Comparison of ENCODE assay signal across 24 mouse cellular contexts in genomic region chr4:149215397-149215796, GRCm38 (mm10). TPM values are rescaled to one million over a fixed set of nuclear protein-coding genes. Genes with fewer than 3 reads are reported as not detected.
DNase-seq lines count a peak whose midpoint lies in the region; ATAC-seq and TF ChIP-seq lines count a peak whose summit lies in the region.
"Had no signal": no experiment of that assay in that cellular context is flagged by ENCODE, and none has a peak within 500 bp of the region (broad histone marks: within the 10 kb centered on the region; RNA-seq: fewer than 3 reads in every experiment).

No protein-coding gene starts in this region.

- no peaks in the 10 kb centered on the region for H3K9me3 ChIP-seq in limb, embryonic 15.5 days
- H3K9me3 ChIP-seq in limb, embryonic 10.5 days (replicated peaks) = no peaks in the 10 kb centered on the region
- H3K9me3 ChIP-seq in intestine, embryonic 15.5 days = no peaks in the 10 kb centered on the region
- H3K9me3 ChIP-seq in stomach, postnatal 0 days (ENCODE audit: control insufficient read depth, low read length) = no peaks in the 10 kb centered on the region
- H3K9me3 ChIP-seq: embryonic facial prominence, embryonic 13.5 days; heart, embryonic 10.5 days; hindbrain, embryonic 15.5 days; liver, embryonic 12.5 days had no signal

- WGBS in limb, embryonic 15.5 days = 11% methylated on average over 2 of the region's 2 CpGs
- WGBS in limb, embryonic 10.5 days = 18% methylated on average over 2 of the region's 2 CpGs
- WGBS in intestine, embryonic 15.5 days = 25% methylated on average over 2 of the region's 2 CpGs
- WGBS in stomach, postnatal 0 days = 23% methylated on average over 2 of the region's 2 CpGs

- DNase-seq in adrenal gland, adult 8-10 months = peak; percentile 14
- DNase-seq in adrenal gland, postnatal 10 days = no peak
- DNase-seq in limb, embryonic 10.5 days (ENCODE audit: low spot score) = no peak
- no peak for DNase-seq in stomach, postnatal 0 days (ENCODE audit: low spot score)
- DNase-seq in layer of hippocampus, adult 9-10 months (ENCODE audit: low spot score) = no peak
- no peak for DNase-seq in gastrocnemius, adult 8-10 months (ENCODE audit: low spot score in 2 of 2)
- DNase-seq: cerebellum, adult 18-20 months; cerebellum, postnatal 25 days; forebrain, postnatal 0 days; heart, postnatal 4 days; kidney, adult 18-20 months; kidney, postnatal 4 days; lung, adult 18-20 months; lung, postnatal 10 days; right cerebral cortex, adult 18-20 months had no signal

- H3K4me1 ChIP-seq in limb, embryonic 15.5 days = no peaks in the 10 kb centered on the region; the same call in 1 of the 2 replicates
- peaks cover 10% of the 10 kb centered on the region for H3K4me1 ChIP-seq in limb, embryonic 10.5 days
- H3K4me1 ChIP-seq in intestine, embryonic 15.5 days (replicated peaks) = peaks cover 12% of the 10 kb centered on the region; the same call in 1 of the 2 replicates
- no peaks in the 10 kb centered on the region for H3K4me1 ChIP-seq in stomach, postnatal 0 days (replicated peaks; ENCODE audit: control insufficient read depth, insufficient read depth)
- H3K4me1 ChIP-seq: heart, embryonic 10.5 days; limb, embryonic 12.5 days; liver, embryonic 12.5 days had no signal

- peaks cover 59% of the 10 kb centered on the region for H3K36me3 ChIP-seq in limb, embryonic 15.5 days
- peaks cover 65% of the 10 kb centered on the region for H3K36me3 ChIP-seq in limb, embryonic 10.5 days
- peaks cover 14% of the 10 kb centered on the region for H3K36me3 ChIP-seq in intestine, embryonic 15.5 days
- H3K36me3 ChIP-seq in stomach, postnatal 0 days (ENCODE audit: control insufficient read depth, insufficient read depth, low read length) = peaks cover 23% of the 10 kb centered on the region

- H3K27ac ChIP-seq in limb, embryonic 15.5 days = 0 out of 2 replicates have a peak overlapping the region, but pooled peaks have one; percentile 24
- H3K27ac ChIP-seq in limb, embryonic 10.5 days = no peak overlapping the region
- H3K27ac ChIP-seq in intestine, embryonic 15.5 days = 0 out of 2 replicates have a peak overlapping the region, but pooled peaks have one; percentile 18
- peak overlapping the region; percentile 61 for H3K27ac ChIP-seq in stomach, postnatal 0 days (replicated peaks)
- H3K27ac ChIP-seq: heart, embryonic 10.5 days; hindbrain, embryonic 15.5 days; limb, embryonic 12.5 days; liver, embryonic 12.5 days; midbrain, embryonic 10.5 days had no signal

- H3K27me3 ChIP-seq in limb, embryonic 15.5 days = no peaks in the 10 kb centered on the region
- H3K27me3 ChIP-seq in limb, embryonic 10.5 days (ENCODE audit: low read depth, poor library complexity, severe bottlenecking) = no peaks in the 10 kb centered on the region
- no peaks in the 10 kb centered on the region for H3K27me3 ChIP-seq in intestine, embryonic 15.5 days (replicated peaks)
- H3K27me3 ChIP-seq in stomach, postnatal 0 days (ENCODE audit: control insufficient read depth, insufficient read depth, low read length) = no peaks in the 10 kb centered on the region
- H3K27me3 ChIP-seq: embryonic facial prominence, embryonic 13.5 days; hindbrain, embryonic 15.5 days; limb, embryonic 12.5 days; liver, embryonic 12.5 days had no signal

- no peak for TF ChIP-seq EP300 in stomach, postnatal 0 days (optimal IDR thresholded peaks at IDR 0.05)

- H3K4me2 ChIP-seq in limb, embryonic 15.5 days = no peak overlapping the region
- no peak overlapping the region for H3K4me2 ChIP-seq in intestine, embryonic 15.5 days (replicated peaks)
- H3K4me2 ChIP-seq in stomach, postnatal 0 days (replicated peaks; ENCODE audit: low read depth) = no peak overlapping the region
- H3K4me2 ChIP-seq: embryonic facial prominence, embryonic 13.5 days; hindbrain, embryonic 15.5 days; limb, embryonic 12.5 days; liver, embryonic 12.5 days had no signal

- TF ChIP-seq CTCF in stomach, postnatal 0 days (IDR thresholded peaks at IDR 0.05; ENCODE audit: low read depth) = no peak

- H3K4me3 ChIP-seq in limb, embryonic 15.5 days = no peak overlapping the region
- H3K4me3 ChIP-seq in limb, embryonic 10.5 days = no peak overlapping the region
- no peak overlapping the region for H3K4me3 ChIP-seq in intestine, embryonic 15.5 days (replicated peaks)
- no peak overlapping the region for H3K4me3 ChIP-seq in stomach, postnatal 0 days (ENCODE audit: low read depth, low read length)
- H3K4me3 ChIP-seq: embryonic facial prominence, embryonic 13.5 days; heart, embryonic 10.5 days; hindbrain, embryonic 15.5 days; limb, embryonic 12.5 days; liver, embryonic 12.5 days; midbrain, embryonic 10.5 days had no signal

- no peak for ATAC-seq in limb, embryonic 15.5 days (ENCODE audit: insufficient number of reproducible peaks, low FRiP score, low TSS enrichment, low read depth)
- ATAC-seq in intestine, embryonic 15.5 days = peak; percentile 86
- peak; percentile 69; the same call in 1 of the 2 replicates for ATAC-seq in stomach, postnatal 0 days (ENCODE audit: low FRiP score, low TSS enrichment)
- ATAC-seq: forebrain, postnatal 0 days; liver, embryonic 12.5 days; midbrain, embryonic 16.5 days had no signal

- H3K9ac ChIP-seq in limb, embryonic 15.5 days = no peak overlapping the region
- no peak overlapping the region for H3K9ac ChIP-seq in intestine, embryonic 15.5 days
- no peak overlapping the region for H3K9ac ChIP-seq in stomach, postnatal 0 days (ENCODE audit: low read length)
- H3K9ac ChIP-seq: embryonic facial prominence, embryonic 13.5 days; forebrain, postnatal 0 days; hindbrain, embryonic 15.5 days; limb, embryonic 12.5 days; liver, embryonic 12.5 days had no signal

RNA-seq across cellular contexts. Expression of gene Pgd, which starts 48.8 kb away (rescaled TPM):
- 100 to 1,000 TPM; 167 to 272 (median 233) TPM for total RNA-seq in adrenal gland, adult 8-10 months (2022)
- total RNA-seq in adrenal gland, postnatal 10 days (2021) = 100 to 1,000 TPM; 175 to 176 TPM
- 108 and 111 TPM in 2 replicates for polyA plus RNA-seq in limb, embryonic 15.5 days (2015; fragmentation: Nextera tagmentation; extraction: Ambion mirVana)
- polyA plus RNA-seq in limb, embryonic 10.5 days (2016; fragmentation: Nextera tagmentation; extraction: Ambion mirVana) = 159 and 173 TPM in 2 replicates
- polyA plus RNA-seq in intestine, embryonic 15.5 days (2015; fragmentation: Nextera tagmentation; extraction: Ambion mirVana) = 195 and 210 TPM in 2 replicates
- 266 and 290 TPM in 2 replicates for polyA plus RNA-seq in stomach, postnatal 0 days (2015; fragmentation: Nextera tagmentation; extraction: Ambion mirVana)
- total RNA-seq in gastrocnemius, adult 8-10 months (2022) = 10 to 100 TPM; 12.3 to 18.6 (median 15.7) TPM
